Mouse (Mus musculus) heart, adult 2 months (tissue): ENCODE data around the gene Bnip3.

Experiments used
- EP300 ChIP-seq: fragments of 200-500 bp; IDR thresholded peaks from 2 replicates; pipeline ENCODE4 v1.6.1; 2011; ENCODE audit warnings: low read depth, low read length, control low read depth; ENCODE audit not compliant: insufficient read depth
- POLR2A ChIP-seq: fragments of 200-500 bp; IDR thresholded peaks from 2 replicates; pipeline ENCODE4 v1.6.1; 2011; ENCODE audit warnings: mild to moderate bottlenecking, low read depth, low read length, control low read depth; ENCODE audit not compliant: insufficient read depth

DNA sequence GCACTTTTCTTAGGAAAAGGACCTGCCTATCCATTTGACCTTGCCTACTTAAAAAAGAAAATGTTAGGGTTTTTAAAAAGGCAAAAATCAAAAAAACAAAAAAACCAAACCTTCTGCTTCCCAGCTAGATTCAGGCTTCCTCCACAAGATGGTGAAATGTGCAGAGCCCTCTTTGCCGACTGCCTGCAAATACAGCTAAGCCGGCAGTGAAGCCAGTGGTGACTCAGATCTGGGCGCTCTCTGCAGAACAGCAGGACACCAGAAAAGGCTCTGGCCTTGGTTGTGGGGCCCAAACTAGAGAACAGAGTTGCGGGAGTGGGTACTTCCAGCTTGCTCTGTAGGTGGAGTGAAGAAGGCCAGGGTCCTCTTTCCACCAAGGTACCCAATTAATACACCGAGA, 32.3 kb upstream of the Bnip3 start:
- TF ChIP-seq POLR2A: no peak
- no peak for TF ChIP-seq EP300
